Mouse (Mus musculus) spleen, embryonic (tissue): Measurements from ENCODE around the gene Zmiz1.

Experiments used
- CTCF ChIA-PET: fragments of 350-600 bp; sonication (Branson Sonifier 250); formaldehyde crosslinking; loops from one replicate; lab custom pipeline; 2022; lab: Charles Lee

Zmiz1 gene

DNA sequence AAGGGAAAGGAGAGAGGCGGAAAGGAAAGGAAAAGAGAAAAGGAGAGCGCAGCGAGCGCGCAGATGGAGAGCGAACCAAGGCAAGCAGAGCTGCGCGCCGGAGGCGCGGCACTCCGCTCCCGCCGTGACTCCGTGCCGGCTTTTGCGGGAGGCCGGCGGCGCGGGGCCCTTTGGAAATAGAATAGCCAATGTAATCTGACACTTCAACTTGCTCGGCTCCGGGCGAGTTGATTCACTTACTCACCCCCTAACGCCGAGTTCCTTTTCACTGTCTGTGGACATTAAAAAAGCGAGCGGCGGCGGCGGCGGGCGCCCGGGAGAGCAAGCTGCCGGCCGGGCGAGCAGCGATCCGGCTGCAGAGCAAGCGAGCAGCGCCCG is at the start of gene Zmiz1:
TSS of gene Zmiz1 (plus strand) at position 170 of the 378 bp plus-strand sequence.
- CTCF ChIA-PET: interaction anchor here (0.5 kb wide), 1 partner anchor 322 kb away, joined by 3 read pairs; no protein-coding TSS in a partner anchor

DNA sequence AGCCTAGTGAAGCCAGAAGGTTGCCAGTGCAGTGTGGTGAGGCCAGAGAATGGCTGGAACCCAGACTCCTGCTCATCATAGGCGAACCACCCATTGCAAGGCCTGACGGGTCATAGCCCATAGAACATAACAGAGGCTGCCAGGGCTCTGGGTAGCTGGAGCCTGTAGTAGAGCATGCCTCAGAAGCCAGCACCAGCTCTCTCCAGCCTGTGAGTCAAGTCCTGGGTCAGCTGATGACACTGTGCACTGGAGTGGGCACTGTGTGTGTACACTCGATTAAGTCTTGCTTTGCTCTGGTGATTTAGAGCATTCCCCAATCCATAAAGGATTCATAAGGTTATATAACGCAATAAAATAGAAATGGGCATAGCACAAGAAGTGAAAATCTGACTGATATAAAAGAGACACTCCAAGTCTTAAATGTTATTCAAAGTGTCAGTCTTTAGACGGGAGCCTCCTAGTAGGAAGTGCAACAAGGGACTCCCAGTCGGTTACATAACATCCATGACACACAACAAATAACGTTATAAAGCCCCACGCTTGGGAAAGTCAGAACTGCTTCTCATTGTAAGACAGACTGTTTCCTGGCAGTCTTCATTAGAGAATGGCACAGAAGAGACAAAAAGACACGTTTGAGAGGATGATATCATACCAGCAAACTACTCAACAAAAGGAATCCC is 47.0 kb upstream of the Zmiz1 start:
- CTCF ChIA-PET: interaction anchor here (0.7 kb wide), 1 partner anchor 98 kb away, joined by 6 read pairs; no protein-coding TSS in a partner anchor

DNA sequence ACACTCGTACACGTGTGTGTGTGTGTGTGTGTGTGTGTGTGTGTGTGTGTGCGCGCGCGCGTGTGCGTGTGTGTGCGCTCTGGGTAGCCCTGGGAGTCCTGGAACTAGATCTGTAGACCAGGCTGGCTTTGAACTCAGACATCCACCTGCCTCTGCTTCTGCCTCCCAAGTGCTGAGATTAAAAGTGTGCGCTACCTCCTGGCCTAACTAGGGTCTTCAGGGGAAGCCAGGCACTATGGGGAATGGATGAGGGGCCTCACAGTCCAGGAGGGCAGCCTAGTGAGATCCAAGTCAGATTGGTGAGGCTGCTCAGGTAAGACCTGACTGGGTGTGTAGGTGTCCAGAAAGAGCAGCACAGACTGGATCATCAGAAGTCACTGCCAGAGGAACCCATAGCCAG is 46.2 kb upstream of the Zmiz1 start:
- CTCF ChIA-PET: interaction anchor here (0.7 kb wide), 1 partner anchor 99 kb away, joined by 6 read pairs; no protein-coding TSS in a partner anchor

DNA sequence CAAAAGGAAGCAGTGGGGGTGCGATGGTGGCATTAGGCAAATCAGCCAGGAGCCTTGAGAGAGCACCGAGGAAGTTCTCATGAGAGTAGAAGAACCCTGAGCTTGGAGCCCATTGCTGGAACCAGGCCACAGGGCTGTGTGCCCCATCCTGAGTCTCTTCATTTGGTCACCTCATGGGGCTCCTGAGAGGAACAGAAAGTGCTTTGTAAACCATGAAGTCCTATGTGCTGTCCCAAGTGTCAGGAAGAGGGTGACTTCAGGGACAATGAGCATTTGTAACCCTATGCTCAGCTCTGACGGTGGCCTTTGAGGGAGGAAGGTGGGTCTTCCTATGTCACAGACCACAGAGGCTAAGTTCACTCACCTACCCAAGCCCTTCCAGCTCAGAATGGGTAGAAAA is 45.5 kb upstream of the Zmiz1 start:
- CTCF ChIA-PET: no interaction called here

DNA sequence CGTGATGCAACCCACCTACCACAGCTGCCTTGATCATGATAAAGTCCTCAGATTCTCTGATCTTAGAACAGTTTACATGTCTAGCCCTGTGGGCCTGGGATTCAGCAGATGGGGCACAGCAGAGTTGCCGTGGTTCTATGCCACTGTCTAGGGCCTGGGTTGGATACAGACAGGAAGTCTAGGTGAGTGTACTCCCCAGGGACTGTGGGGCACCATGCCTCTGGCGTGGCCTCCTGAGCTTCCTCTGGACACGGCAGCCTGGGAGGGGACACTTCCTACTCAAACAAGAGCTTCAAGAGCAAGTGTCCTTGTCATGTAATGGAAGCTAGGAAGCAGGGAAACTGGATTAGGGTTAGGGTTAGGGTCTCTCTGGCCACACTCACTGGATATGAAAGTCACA is 44.9 kb upstream of the Zmiz1 start:
- CTCF ChIA-PET: interaction anchor here (0.6 kb wide), 1 partner anchor 70 kb away, joined by 5 read pairs; no protein-coding TSS in a partner anchor

DNA sequence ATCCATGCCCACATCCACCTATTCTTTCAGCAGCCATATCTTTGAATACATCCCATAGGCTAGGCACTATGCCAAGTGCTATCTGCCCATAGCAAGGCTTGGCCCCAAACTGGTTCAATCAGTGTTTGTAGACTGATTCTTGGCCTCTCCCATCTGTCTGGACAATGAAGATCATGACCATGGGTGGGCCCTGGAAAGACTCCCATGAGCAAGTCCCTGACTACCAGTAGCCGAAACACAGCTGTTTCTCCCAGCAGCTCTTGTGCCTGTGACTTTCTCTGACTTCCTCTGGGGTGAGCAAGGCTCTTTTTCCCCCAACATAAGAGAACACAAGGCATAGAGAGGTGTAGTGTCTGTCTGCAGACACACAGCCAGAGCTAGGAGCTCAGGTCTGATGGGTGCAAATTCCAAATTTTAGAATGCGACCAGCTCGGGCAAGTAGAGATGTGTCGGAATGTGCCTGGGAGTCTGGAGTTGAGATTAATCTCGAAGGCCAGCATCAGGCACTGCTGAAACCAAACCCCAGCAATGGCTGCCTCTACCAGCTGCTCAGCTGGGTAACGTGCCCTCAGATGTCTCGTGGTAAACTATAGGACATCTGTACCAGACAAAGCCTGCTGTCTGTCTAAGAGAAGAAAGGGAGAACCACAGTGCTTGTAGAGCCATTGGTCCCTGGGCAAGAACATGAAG is 38.8 kb upstream of the Zmiz1 start:
- CTCF ChIA-PET: no interaction called here

DNA sequence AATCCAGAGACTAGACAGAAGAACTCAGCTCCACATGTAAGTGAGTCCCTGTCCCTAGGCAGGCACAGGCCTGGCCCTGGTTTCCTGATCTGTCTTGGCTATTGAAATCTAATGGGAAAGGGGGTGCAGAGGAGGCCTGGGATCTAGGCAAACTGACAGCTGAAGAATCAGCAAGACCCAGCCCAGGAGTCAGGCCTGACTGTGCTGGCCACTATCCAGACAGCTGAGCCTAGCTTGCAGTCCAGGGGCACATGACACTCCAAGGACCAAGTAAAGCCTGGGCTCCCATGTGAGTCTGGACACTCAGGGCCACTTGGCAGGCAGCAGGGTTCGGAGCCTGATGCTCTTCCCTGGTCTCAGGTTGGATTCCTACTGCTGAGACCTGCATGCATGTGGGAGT is 38.0 kb upstream of the Zmiz1 start:
- CTCF ChIA-PET: no interaction called here

DNA sequence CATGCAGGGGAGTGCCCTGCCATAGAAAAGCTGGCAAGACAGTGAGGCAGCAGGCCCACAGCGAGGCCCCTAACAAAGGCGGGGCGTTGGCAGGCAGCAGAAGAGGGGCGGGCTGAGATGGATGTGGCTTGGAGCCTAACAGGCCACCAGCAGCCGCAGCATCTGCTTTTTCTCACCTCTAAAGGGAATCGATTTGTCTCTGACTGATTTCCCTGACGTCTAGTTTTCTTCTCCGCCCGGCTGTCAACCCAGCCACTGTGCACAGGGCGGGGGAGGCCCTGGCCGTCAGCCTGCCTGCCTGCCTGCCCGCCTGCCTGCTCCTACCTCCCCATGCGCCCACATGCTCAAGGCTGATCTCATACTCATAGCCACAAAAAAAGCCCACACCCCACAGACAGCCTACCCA is 37.4 kb upstream of the Zmiz1 start:
- CTCF ChIA-PET: no interaction called here

DNA sequence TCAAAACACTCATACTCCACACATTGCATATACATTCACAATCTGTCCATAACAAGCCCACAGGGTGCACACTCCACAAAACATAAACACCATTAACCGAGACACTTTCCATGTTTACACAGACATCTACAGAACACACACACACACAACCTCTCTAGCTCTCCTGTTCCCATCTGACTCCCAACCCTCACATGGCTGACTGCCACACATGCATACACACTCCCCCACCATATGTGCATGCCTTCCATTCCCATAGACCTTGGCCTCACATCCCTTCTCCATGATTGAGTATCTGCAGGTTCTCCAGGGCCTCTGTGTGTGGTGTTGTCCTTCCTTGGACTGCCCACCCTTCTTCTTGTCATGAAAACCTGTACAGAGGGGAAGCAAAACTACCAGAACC is 36.0 kb upstream of the Zmiz1 start:
- CTCF ChIA-PET: no interaction called here

DNA sequence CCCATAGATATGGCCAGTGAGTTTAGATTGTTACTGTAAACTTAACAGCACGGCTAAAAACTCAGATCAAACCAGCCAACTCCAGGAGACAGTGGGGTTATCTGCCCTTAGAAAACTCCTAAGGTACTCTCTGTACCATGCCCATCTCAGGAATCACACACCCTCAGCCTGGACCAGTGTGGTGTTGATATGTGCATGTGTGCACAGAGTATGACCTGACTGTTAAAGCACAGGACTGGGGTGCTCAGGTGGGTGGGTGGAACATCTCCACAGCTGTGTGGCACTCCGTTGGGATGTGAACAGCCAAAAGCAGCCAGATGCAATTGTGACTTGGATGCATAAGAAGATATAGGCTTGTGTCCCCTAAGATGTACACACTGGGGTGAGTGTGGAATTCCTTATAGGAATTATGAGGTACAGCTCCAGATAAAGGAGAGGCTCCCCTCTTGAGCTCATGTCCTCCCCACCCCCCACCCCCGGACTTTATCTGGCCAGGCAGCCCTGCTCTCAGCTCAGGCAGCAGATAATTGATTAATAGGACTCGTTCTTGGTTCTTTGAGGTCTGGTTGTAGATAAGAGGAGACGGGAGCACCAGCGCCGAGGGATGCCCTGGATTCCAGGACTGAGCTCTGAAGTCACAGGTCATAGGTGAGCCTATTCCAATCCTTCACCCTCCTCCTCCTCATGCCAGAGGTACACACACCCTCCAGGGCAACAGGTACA is 35.1 kb upstream of the Zmiz1 start:
- CTCF ChIA-PET: interaction anchor here (0.6 kb wide), 1 partner anchor 449 kb away, joined by 3 read pairs; no protein-coding TSS in a partner anchor

DNA sequence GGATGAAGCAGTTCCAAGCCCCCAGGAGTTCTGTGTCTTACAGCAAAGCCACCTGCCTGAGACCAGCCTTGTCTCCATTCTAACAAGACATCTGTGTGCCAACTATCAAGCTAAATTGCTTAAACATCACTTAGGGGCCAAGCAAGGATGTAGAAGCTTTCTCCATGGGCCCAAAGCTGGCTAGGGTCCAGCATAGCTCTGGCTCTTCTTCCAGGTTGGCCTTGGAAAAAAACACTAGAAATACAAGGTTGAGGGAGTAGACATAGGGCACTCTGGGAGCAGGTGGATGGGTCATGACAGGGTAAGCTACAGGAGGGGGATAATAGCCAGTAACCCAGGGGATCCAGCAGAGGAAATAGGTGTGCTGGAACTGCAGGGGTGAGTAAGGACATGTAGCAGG is 20.7 kb upstream of the Zmiz1 start:
- CTCF ChIA-PET: interaction anchor here (0.5 kb wide), 2 partner anchors 372 to 1084 kb away, joined by 3 read pairs; no protein-coding TSS in a partner anchor

DNA sequence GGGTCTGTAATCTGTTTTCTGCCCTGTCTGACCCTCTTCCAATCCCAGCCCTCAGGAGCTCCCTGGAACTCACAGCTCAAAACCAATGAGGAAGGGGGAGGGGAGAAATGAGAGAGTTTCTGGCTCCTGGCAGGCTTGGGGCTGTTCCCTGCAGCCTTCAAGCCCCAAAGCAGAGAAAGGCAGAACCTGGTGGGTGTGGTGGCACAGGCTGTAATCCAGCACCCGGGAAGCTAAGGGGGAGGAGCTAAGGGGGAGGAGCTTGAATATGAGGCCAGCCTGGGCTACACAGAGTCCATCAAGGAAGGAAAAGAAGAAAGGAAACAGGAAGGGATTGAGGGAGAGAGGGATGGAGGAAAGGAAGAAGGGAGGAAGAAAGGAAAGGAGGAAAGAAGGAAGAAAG is 18.9 kb upstream of the Zmiz1 start:
- CTCF ChIA-PET: no interaction called here

DNA sequence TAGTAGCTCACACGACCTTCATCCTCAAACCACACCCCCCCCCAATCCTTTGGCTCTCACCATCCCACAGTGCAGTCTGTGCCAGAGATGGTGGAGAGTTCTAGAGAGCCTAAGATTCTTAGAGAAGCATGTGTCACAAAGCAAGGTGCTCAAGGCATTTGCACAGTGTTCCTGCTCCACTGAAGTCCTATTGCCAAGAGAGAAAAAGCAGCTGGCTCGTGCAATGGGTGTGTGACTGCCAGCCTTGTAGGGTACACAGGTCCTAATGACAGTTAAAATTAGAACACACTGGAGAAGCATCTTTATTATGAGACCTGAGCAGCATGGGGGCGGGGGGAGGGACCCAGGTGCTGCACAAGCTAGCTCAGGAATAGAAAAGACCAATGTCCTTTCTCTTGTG is 18.2 kb upstream of the Zmiz1 start:
- CTCF ChIA-PET: no interaction called here

DNA sequence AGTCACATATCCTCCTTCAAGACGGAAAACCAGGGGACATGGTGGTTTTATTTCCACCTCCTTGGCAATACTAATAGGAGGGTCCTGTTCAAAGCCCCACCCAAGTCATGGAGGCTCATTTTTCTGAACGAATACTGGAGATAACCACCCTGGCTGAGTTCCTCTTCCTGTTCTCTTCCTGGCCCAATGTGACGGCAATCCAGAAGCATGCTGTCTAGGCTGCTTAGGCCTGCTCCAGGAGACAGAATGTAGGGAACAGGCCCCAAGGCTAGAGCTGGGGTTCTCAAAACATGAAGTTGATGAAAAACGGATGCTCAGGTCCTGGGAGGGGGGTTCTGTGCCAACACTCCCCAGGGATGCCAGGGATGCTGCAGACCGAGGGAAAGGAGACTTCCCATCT is 17.5 kb upstream of the Zmiz1 start:
- CTCF ChIA-PET: no interaction called here

DNA sequence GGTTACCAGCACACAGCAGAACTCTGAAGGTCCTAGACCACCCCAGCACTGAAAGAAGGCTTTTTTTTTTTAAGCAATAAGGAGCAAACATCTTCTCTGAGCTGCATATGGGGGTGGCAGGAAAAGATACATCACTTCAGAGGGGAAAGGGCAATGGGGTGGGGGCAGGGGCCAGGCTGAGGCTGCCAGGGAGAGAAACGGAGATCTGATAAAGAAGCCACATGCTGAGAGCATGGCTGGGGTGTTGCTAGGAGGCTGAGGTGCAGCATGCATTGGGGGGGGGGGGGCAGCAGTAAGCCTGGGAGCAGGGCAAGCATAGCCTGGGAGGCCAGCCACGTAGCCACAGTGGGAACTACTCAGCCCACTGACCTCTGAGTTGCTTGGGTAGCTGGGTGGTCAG is 16.3 kb upstream of the Zmiz1 start:
- CTCF ChIA-PET: no interaction called here

DNA sequence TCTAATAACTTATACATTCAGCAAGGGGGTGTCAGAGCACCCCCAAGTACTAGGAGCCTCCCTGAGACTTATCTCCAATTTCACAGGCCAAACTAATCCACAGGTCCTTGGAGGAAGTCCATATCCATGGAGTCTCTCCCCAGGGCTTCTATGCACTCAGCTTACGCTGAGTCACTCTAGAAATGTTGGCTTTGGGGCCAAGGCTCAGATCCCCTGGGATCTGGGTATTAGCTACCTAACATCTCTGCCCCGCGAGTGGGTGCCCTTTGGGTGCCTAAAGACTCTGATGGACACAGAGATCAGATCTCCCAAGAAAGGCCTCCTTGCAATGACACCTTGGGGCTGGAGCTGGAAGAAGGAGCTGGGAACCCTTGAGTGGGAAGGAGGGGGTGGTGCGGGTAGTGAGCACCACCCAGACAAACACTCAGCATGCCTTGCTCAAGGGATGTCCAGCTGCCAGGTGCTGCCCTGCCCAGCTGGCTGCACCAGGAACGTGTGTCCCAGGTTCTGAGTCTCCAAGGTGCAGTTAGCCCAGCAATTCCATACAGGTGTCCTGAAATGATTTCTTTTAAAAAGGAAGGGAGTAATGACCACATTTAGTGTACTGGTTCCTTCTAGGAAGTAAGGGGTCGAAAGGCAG is 11.7 kb upstream of the Zmiz1 start:
- CTCF ChIA-PET: no interaction called here

DNA sequence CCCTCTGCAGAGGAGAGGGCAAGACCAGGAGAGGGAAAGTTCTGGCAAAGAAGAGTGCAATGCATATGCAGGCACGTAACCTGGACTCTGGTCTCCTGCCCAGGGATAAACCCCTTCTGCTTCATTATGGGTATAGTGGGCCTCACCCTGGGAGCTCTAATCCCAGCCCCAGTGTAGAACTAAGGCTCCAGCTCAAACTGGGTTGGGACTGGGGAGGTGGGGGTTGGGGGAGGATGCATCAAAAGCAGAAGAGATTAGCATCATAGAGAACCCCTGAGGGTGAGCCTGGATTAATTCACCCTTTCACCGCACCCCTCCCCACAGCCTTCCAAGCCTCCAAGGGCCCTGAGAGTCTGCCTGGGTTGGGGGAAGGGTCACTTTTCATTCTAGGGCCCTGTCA is 10.5 kb upstream of the Zmiz1 start:
- CTCF ChIA-PET: no interaction called here

DNA sequence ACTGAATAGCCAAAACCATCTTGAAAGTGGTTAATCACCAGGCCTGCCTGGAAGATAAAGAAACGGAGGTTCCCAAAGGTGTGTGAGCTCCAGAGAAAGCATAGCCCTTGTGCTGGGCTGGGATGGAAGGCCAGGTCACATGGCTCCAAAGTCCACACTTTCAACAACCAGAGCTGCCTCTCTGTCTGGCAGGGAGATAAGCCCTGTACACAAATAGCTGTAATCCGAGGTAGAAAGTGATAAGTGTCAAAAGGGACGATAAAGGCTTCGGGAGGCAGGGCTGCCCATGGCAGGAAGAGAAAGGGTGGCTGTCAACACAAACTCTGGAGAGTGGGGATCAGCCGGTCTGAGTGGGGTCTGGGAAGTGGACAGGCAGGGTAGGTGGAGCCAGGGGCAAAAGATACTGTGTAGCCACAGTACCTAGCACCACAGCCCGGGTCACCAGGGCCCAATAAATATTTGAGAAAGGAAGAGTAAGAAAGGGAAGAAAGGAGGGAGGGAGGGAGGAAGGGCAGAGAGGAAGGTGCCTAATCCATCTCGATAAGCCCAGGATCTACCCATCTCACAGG is 7.8 kb upstream of the Zmiz1 start:
- CTCF ChIA-PET: no interaction called here

DNA sequence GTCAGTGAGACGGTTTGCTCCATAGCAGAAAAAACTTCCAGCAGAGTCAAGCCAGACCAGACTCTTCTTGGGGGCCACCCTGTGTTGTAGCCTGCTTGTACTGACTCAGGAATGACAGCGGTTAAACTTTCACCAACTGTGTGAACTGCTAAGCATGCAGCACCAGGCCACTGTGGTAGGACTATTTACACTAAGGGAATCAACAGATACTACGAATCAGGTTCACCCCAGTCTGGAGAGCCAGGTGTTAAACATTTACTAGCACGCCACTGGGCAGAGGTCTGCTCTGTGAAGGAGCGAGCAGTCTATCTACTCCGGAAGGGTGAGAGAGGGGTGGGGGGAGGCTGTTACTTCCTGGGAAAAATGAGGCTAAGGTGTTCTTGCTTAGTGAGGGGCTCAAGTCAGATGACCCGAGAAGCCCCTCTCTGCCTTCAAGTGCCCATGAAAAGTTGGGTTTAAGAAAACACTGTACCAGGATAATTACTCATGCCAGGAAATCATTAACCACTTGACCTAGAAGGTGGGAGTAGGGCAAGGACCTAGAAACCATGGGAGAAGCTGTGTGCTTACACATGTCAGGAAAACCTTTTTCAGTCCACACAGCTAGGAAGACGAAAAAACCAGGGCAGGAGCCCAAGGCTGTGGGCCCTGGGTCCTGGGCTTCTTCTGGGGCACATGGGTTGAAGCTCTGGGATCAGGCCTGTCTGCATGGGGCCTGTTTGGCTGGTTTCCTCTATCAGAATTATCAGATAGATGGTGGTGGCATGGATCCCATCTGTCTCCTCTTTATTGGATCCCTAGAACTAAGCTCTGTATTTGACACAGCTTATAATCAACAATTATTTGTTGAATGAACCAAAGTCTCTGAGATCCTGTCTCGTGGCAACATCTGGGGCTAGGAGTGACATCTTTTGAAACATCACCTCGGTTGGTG is 7.0 kb upstream of the Zmiz1 start:
- CTCF ChIA-PET: no interaction called here

DNA sequence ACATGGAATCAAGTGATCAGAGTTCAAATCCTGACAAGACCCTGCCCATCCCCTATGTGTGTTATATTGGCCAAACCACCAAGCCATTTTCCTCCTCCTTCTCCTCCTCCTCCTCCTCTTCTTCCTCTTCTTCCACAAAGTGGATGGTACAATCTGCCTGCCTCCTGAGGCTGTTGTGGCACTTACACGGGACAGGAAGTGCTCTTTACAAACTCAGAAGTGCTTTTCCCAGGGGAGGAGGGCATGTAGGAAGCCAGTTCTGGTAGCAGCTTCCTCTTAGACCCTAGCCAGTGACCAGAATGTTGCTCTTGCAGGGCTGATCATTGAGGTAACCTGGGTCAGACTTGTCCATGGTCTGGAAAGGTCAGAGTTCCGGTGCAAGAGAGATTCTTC is 6.4 kb upstream of the Zmiz1 start:
- CTCF ChIA-PET: no interaction called here
